Mouse (Mus musculus): ENCODE measurements at regions not wholly inside any gene's neighbourhood (a gene's known extent, or its start where the extent isn't known, plus 50 kb on each side); places are given as distances from the start of the nearest gene placed in this dataset.
A peak's percentile ranks its signal among the peaks of the same experiment; 100 is the strongest.
"Not testable (repeated sequence)": the region's sequence is repeated elsewhere in the genome, so short reads cannot be mapped to it uniquely, and the experiment has no call there.

- DNase-seq: no peak
These were observed 100.7 kb downstream of the H2al2a start for GRCm38 (mm10) chr2:17896036-17896435.

- DNase-seq: not testable (repeated sequence)
These were observed 104.1 kb downstream of the H2al2a start for GRCm38 (mm10) chr2:17892661-17893060.

- DNase-seq: no peak
These were observed 109.1 kb downstream of the H2al2a start for GRCm38 (mm10) chr2:17887699-17888098.

- DNase-seq: no peak
These were observed 114.4 kb downstream of the H2al2a start for GRCm38 (mm10) chr2:17882389-17882788.

- no peak for DNase-seq
These were observed 115.7 kb downstream of the H2al2a start for GRCm38 (mm10) chr2:17880800-17881717.

GRCm38 (mm10) chr2:17877901-17878300 lies 118.9 kb downstream of the H2al2a start:
- DNase-seq: peak; percentile 27

GRCm38 (mm10) chr2:17876942-17877341 lies 119.8 kb downstream of the H2al2a start:
- DNase-seq: no peak

- DNase-seq: no peak
These were observed 120.6 kb downstream of the H2al2a start for GRCm38 (mm10) chr2:17876155-17876554.

GRCm38 (mm10) chr2:17870562-17870961 lies 126.2 kb downstream of the H2al2a start:
- DNase-seq: no peak

- no peak for DNase-seq
These were observed 128.6 kb downstream of the H2al2a start for GRCm38 (mm10) chr2:17868145-17868544.

- DNase-seq: peak; percentile 58
These were observed 129.4 kb downstream of the H2al2a start for GRCm38 (mm10) chr2:17867341-17867740.

- no peak for DNase-seq
These were observed 130.7 kb upstream of the Nebl start for GRCm38 (mm10) chr2:17861765-17862495.

- DNase-seq: no peak
These were observed 129.8 kb upstream of the Nebl start for GRCm38 (mm10) chr2:17860922-17861559.

GRCm38 (mm10) chr2:17859234-17859633 lies 128.0 kb upstream of the Nebl start:
- no peak for DNase-seq

GRCm38 (mm10) chr2:17858326-17858725 lies 127.1 kb upstream of the Nebl start:
- no peak for DNase-seq

GRCm38 (mm10) chr2:17855566-17856264 lies 124.5 kb upstream of the Nebl start:
- DNase-seq: no peak

- no peak for DNase-seq
These were observed 122.8 kb upstream of the Nebl start for GRCm38 (mm10) chr2:17854088-17854487.

GRCm38 (mm10) chr2:17853500-17854011 lies 122.3 kb upstream of the Nebl start:
- DNase-seq: no peak

GRCm38 (mm10) chr2:17852740-17853499 lies 121.7 kb upstream of the Nebl start:
- DNase-seq: no peak

GRCm38 (mm10) chr2:17850741-17851140 lies 119.5 kb upstream of the Nebl start:
- no peak for DNase-seq

- peak; percentile 30 for DNase-seq
These were observed 118.0 kb upstream of the Nebl start for GRCm38 (mm10) chr2:17849267-17849666.

All from adrenal gland, postnatal 14 days (tissue).